Mouse (Mus musculus) liver, postnatal 0 days (tissue): ENCODE measurements around the gene Zcchc14.

Experiments used
- CTCF ChIP-seq: sonication (generic); IDR thresholded peaks from 2 replicates; pipeline ENCODE4 v1.5.1; 2016; ENCODE audit warnings: antibody characterized with exemption, low read depth
- EP300 ChIP-seq: IDR thresholded peaks from 2 replicates; pipeline ENCODE4 v1.6.1; 2016; ENCODE audit warnings: antibody characterized with exemption, low read depth, mild to moderate bottlenecking

DNA sequence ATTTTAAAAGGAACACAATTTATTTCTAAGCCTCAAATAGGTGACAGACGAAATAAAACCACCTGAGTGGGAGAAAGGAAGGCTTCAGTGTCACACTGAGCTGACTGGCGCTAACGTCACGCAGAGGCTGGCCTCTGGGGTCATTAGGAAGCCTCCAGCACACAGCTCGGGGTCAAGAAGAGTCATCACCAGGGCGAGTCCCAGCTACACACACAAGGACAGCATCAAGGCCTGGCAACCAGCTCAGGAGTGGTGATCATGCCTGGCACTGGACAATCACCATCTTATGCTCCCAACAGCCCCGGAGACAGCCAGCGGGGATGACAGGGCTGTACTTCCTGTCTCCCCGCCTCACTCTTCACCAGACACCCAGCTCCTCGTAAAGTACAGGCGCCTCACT is 95.0 kb downstream of the Zcchc14 start:
- no peak for TF ChIP-seq CTCF
- no peak for TF ChIP-seq EP300
